Mouse (Mus musculus): ENCODE results near the gene Spsb1. TPM values are rescaled to one million over a fixed set of nuclear protein-coding genes. Genes with fewer than 3 reads are reported as not detected.

The Spsb1 gene
- polyA plus RNA-seq, 1 experiment, result not detected

GRCm38 (mm10) chr4:149849035-149849434 is 105.8 kb downstream of the Spsb1 start:
- Histone ChIP-seq H3K4me3 (ENCODE audit: insufficient read depth, low read depth, low read length) (no peak overlapping the region), H3K27ac (ENCODE audit: insufficient read depth, low read depth, low read length) (no peak overlapping the region), H3K4me1 (ENCODE audit: control insufficient read depth, insufficient read depth, low read length) (peaks cover 7% of the 10 kb centered on the region)
- 93% methylated on average over 5 of the region's 5 CpGs for WGBS
- TF ChIP-seq POLR2A (IDR thresholded peaks at IDR 0.05; ENCODE audit: insufficient read depth, low read depth, low read length), result no peak
- no peak for TF ChIP-seq CTCF (IDR thresholded peaks at IDR 0.05; ENCODE audit: insufficient read depth, low read depth, low read length)

GRCm38 (mm10) chr4:149846861-149847631 is 107.8 kb downstream of the Spsb1 start:
- 69% methylated on average over 22 of the region's 22 CpGs for WGBS
- Histone ChIP-seq H3K4me3 (ENCODE audit: insufficient read depth, low read depth, low read length) (no peak overlapping the region), H3K4me1 (ENCODE audit: control insufficient read depth, insufficient read depth, low read length) (peaks cover 7% of the 10 kb centered on the region), H3K27ac (ENCODE audit: insufficient read depth, low read depth, low read length) (no peak overlapping the region)
- TF ChIP-seq POLR2A (IDR thresholded peaks at IDR 0.05; ENCODE audit: insufficient read depth, low read depth, low read length), result no peak
- no peak for TF ChIP-seq CTCF (IDR thresholded peaks at IDR 0.05; ENCODE audit: insufficient read depth, low read depth, low read length)

Other genes starting within 250 kb of the Spsb1 start
- gene Tmem201, start 217.0 kb downstream of the Spsb1 start, polyA plus RNA-seq (2012; ENCODE audit: insufficient read depth, insufficient read length, low replicate concordance, missing spikeins), result not detected in 2 replicates
- gene Slc25a33, start 180.8 kb downstream of the Spsb1 start, polyA plus RNA-seq (2012; ENCODE audit: insufficient read depth, insufficient read length, low replicate concordance, missing spikeins), result not detected in 2 replicates
- gene H6pd, start 54.0 kb upstream of the Spsb1 start, polyA plus RNA-seq (2012; ENCODE audit: insufficient read depth, insufficient read length, low replicate concordance, missing spikeins), result 170 TPM in 1 of 2 replicates, not detected in the other
- gene Gpr157, start 132.3 kb upstream of the Spsb1 start, polyA plus RNA-seq (2012; ENCODE audit: insufficient read depth, insufficient read length, low replicate concordance, missing spikeins), result not detected in 2 replicates
- not detected in 2 replicates for gene Slc2a5, start 164.2 kb upstream of the Spsb1 start, polyA plus RNA-seq (2012; ENCODE audit: insufficient read depth, insufficient read length, low replicate concordance, missing spikeins)
- not detected in 2 replicates for gene Slc2a7, start 193.9 kb upstream of the Spsb1 start, polyA plus RNA-seq (2012; ENCODE audit: insufficient read depth, insufficient read length, low replicate concordance, missing spikeins)
- not detected in 2 replicates for gene Car6, start 246.3 kb upstream of the Spsb1 start, polyA plus RNA-seq (2012; ENCODE audit: insufficient read depth, insufficient read length, low replicate concordance, missing spikeins)